Mouse (Mus musculus): ENCODE results near the gene Prok1. TPM values are rescaled to one million over a fixed set of nuclear protein-coding genes. Genes with fewer than 3 reads are reported as not detected.

The Prok1 gene
- polyA plus RNA-seq (2015; fragmentation: Nextera tagmentation; extraction: Ambion mirVana), result not detected in 2 replicates

- Histone ChIP-seq H3K36me3 (no peaks in the 10 kb centered on the region), H3K4me2 (no peak within 1 kb of the TSS), H3K9ac (no peak within 1 kb of the TSS), H3K9me3 (replicated peaks) (no peaks in the 10 kb centered on the region), H3K27ac (no peak within 1 kb of the TSS), H3K4me1 (replicated peaks) (no peaks in the 10 kb centered on the region), H3K27me3 (peaks cover 9% of the 10 kb centered on the region; the same call in 1 of the 2 replicates), H3K4me3 (no peak within 1 kb of the TSS)
- ATAC-seq (replicated peaks; ENCODE audit: insufficient number of reproducible peaks, insufficient read depth, low FRiP score, low read depth), result no peak
- 82% methylated on average over 9 of the region's 9 CpGs for WGBS
These were observed at the start of gene Prok1 for GRCm38 (mm10) chr3:107239607-107240006. Gene Prok1 (minus strand): TSS chr3:107239707.

GRCm38 (mm10) chr3:107287346-107287745, 47.8 kb upstream of the Prok1 start:
- Histone ChIP-seq H3K9ac (no peak overlapping the region), H3K27me3 (no peaks in the 10 kb centered on the region), H3K4me1 (replicated peaks) (0 out of 2 replicates have a peak, but pooled peaks cover 3% of the 10 kb centered on the region), H3K9me3 (replicated peaks) (no peaks in the 10 kb centered on the region), H3K27ac (no peak overlapping the region), H3K4me3 (no peak overlapping the region), H3K36me3 (peaks cover 26% of the 10 kb centered on the region), H3K4me2 (no peak overlapping the region)
- no peak for ATAC-seq (replicated peaks; ENCODE audit: insufficient number of reproducible peaks, insufficient read depth, low FRiP score, low read depth)

GRCm38 (mm10) chr3:107286123-107286522, 46.6 kb upstream of the Prok1 start:
- Histone ChIP-seq H3K4me1 (replicated peaks) (0 out of 2 replicates have a peak, but pooled peaks cover 3% of the 10 kb centered on the region), H3K9me3 (replicated peaks) (no peaks in the 10 kb centered on the region), H3K36me3 (peaks cover 32% of the 10 kb centered on the region), H3K9ac (no peak overlapping the region), H3K4me3 (no peak overlapping the region), H3K27ac (no peak overlapping the region), H3K27me3 (no peaks in the 10 kb centered on the region), H3K4me2 (no peak overlapping the region)
- WGBS, result 75% methylated on average over 2 of the region's 2 CpGs
- ATAC-seq (replicated peaks; ENCODE audit: insufficient number of reproducible peaks, insufficient read depth, low FRiP score, low read depth), result no peak

GRCm38 (mm10) chr3:107278479-107279269, 39.2 kb upstream of the Prok1 start, which contains the start of gene Lamtor5:
Gene Lamtor5 (plus strand): TSS chr3:107278858.
- WGBS, result 2% methylated on average over 43 of the region's 43 CpGs

GRCm38 (mm10) chr3:107276626-107277025, 37.1 kb upstream of the Prok1 start:
- Histone ChIP-seq H3K4me2 (no peak overlapping the region), H3K27ac (no peak overlapping the region), H3K9ac (no peak overlapping the region), H3K36me3 (no peaks in the 10 kb centered on the region), H3K4me1 (replicated peaks) (peaks cover 12% of the 10 kb centered on the region), H3K27me3 (0 out of 2 replicates have a peak, but pooled peaks cover 6% of the 10 kb centered on the region), H3K4me3 (no peak overlapping the region), H3K9me3 (replicated peaks) (no peaks in the 10 kb centered on the region)
- 82% methylated on average over 3 of the region's 3 CpGs for WGBS
- ATAC-seq (replicated peaks; ENCODE audit: insufficient number of reproducible peaks, insufficient read depth, low FRiP score, low read depth), result no peak

More at GRCm38 (mm10) chr3:107278479-107279269, 39.2 kb upstream of the Prok1 start, which contains the start of gene Lamtor5:
- 0 out of 2 replicates have a peak within 1 kb of the TSS, but pooled peaks have one; percentile 11 for H3K27ac ChIP-seq
- H3K4me2 ChIP-seq, result peak within 1 kb of the TSS; percentile 61
- peak within 1 kb of the TSS; percentile 82 for H3K4me3 ChIP-seq
- no peaks in the 10 kb centered on the region for H3K9me3 ChIP-seq (replicated peaks)
- peaks cover 19% of the 10 kb centered on the region for H3K36me3 ChIP-seq
- H3K4me1 ChIP-seq (replicated peaks), result peaks cover 12% of the 10 kb centered on the region
- peak; percentile 86 for ATAC-seq (replicated peaks; ENCODE audit: insufficient number of reproducible peaks, insufficient read depth, low FRiP score, low read depth)
- 0 out of 2 replicates have a peak, but pooled peaks cover 6% of the 10 kb centered on the region for H3K27me3 ChIP-seq
- H3K9ac ChIP-seq, result peak within 1 kb of the TSS; percentile 76

- Histone ChIP-seq H3K36me3 (no peaks in the 10 kb centered on the region), H3K27me3 (0 out of 2 replicates have a peak, but pooled peaks cover 6% of the 10 kb centered on the region), H3K9me3 (replicated peaks) (no peaks in the 10 kb centered on the region), H3K4me3 (no peak overlapping the region), H3K4me2 (no peak overlapping the region), H3K9ac (no peak overlapping the region), H3K4me1 (replicated peaks) (peaks cover 12% of the 10 kb centered on the region), H3K27ac (no peak overlapping the region)
- WGBS, result 52% methylated on average over 4 of the region's 4 CpGs
- ATAC-seq (replicated peaks; ENCODE audit: insufficient number of reproducible peaks, insufficient read depth, low FRiP score, low read depth), result no peak
These were observed 36.5 kb upstream of the Prok1 start for GRCm38 (mm10) chr3:107275996-107276395.

GRCm38 (mm10) chr3:107275351-107275750, 35.8 kb upstream of the Prok1 start:
- Histone ChIP-seq H3K4me2 (no peak overlapping the region), H3K9ac (no peak overlapping the region), H3K9me3 (replicated peaks) (no peaks in the 10 kb centered on the region), H3K27ac (no peak overlapping the region), H3K4me1 (replicated peaks) (peaks cover 11% of the 10 kb centered on the region), H3K27me3 (0 out of 2 replicates have a peak, but pooled peaks cover 6% of the 10 kb centered on the region), H3K36me3 (no peaks in the 10 kb centered on the region), H3K4me3 (no peak overlapping the region)
- no peak for ATAC-seq (replicated peaks; ENCODE audit: insufficient number of reproducible peaks, insufficient read depth, low FRiP score, low read depth)
- WGBS, result 56% methylated on average over 5 of the region's 5 CpGs

- peak; percentile 55; the same call in 1 of the 2 replicates for ATAC-seq (replicated peaks; ENCODE audit: insufficient number of reproducible peaks, insufficient read depth, low FRiP score, low read depth)
- WGBS, result 14% methylated on average over 3 of the region's 3 CpGs
These were observed 34.3 kb upstream of the Prok1 start for GRCm38 (mm10) chr3:107273820-107274219.

GRCm38 (mm10) chr3:107272433-107272832, 32.9 kb upstream of the Prok1 start:
- 76% methylated on average over 3 of the region's 3 CpGs for WGBS
- Histone ChIP-seq H3K4me3 (no peak overlapping the region), H3K9me3 (replicated peaks) (no peaks in the 10 kb centered on the region), H3K4me2 (no peak overlapping the region), H3K27ac (no peak overlapping the region), H3K9ac (no peak overlapping the region), H3K4me1 (replicated peaks) (no peaks in the 10 kb centered on the region), H3K36me3 (no peaks in the 10 kb centered on the region), H3K27me3 (0 out of 2 replicates have a peak, but pooled peaks cover 6% of the 10 kb centered on the region)
- ATAC-seq (replicated peaks; ENCODE audit: insufficient number of reproducible peaks, insufficient read depth, low FRiP score, low read depth), result no peak

More at GRCm38 (mm10) chr3:107273820-107274219, 34.3 kb upstream of the Prok1 start:
- Histone ChIP-seq H3K9ac (no peak overlapping the region), H3K4me2 (no peak overlapping the region), H3K4me1 (replicated peaks) (0 out of 2 replicates have a peak, but pooled peaks cover 2% of the 10 kb centered on the region), H3K4me3 (no peak overlapping the region), H3K36me3 (no peaks in the 10 kb centered on the region), H3K27me3 (0 out of 2 replicates have a peak, but pooled peaks cover 6% of the 10 kb centered on the region), H3K27ac (no peak overlapping the region), H3K9me3 (replicated peaks) (no peaks in the 10 kb centered on the region)

- no peaks in the 10 kb centered on the region for H3K36me3 ChIP-seq
- no peak overlapping the region for H3K4me3 ChIP-seq
- no peak overlapping the region for H3K27ac ChIP-seq
- no peaks in the 10 kb centered on the region for H3K27me3 ChIP-seq
- no peak for ATAC-seq (replicated peaks; ENCODE audit: insufficient number of reproducible peaks, insufficient read depth, low FRiP score, low read depth)
- no peaks in the 10 kb centered on the region for H3K4me1 ChIP-seq (replicated peaks)
- no peak overlapping the region for H3K9ac ChIP-seq
- no peak overlapping the region for H3K4me2 ChIP-seq
- H3K9me3 ChIP-seq (replicated peaks), result no peaks in the 10 kb centered on the region
- 69% methylated on average over 2 of the region's 2 CpGs for WGBS
These were observed 27.4 kb upstream of the Prok1 start for GRCm38 (mm10) chr3:107266814-107267345.

GRCm38 (mm10) chr3:107261851-107262165, 22.3 kb upstream of the Prok1 start:
- H3K27me3 ChIP-seq, result no peaks in the 10 kb centered on the region
- no peak overlapping the region for H3K4me2 ChIP-seq
- no peak overlapping the region for H3K27ac ChIP-seq
- 61% methylated on average over 7 of the region's 7 CpGs for WGBS
- ATAC-seq (replicated peaks; ENCODE audit: insufficient number of reproducible peaks, insufficient read depth, low FRiP score, low read depth), result no peak
- no peak overlapping the region for H3K4me3 ChIP-seq
- H3K4me1 ChIP-seq (replicated peaks), result 0 out of 2 replicates have a peak, but pooled peaks cover 6% of the 10 kb centered on the region
- H3K9me3 ChIP-seq (replicated peaks), result no peaks in the 10 kb centered on the region
- no peak overlapping the region for H3K9ac ChIP-seq
- no peaks in the 10 kb centered on the region for H3K36me3 ChIP-seq
